7 mouse cellular contexts compared by ENCODE assay signal in the genomic region with DNA sequence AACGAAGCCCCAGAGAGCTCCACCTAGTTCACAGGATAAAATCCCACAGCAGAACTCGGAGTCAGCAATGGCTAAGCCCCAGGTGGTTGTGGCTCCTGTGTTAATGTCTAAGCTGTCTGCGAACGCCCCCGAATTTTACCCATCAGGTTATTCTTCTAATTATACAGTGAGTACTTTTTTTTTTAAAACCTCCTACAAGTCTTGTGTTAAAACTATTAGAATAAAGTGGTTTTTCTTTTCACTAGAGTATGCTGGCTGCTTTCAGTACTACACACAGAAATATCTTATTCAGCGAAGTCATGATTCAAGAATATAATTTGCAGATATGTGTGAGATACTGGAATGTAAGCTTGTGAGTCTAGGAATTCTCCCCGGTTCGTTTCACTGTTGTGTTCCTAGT. TPM values are rescaled to one million over a fixed set of nuclear protein-coding genes. Genes with fewer than 3 reads are reported as not detected.
DNase-seq lines count a peak whose midpoint lies in the region; ATAC-seq and TF ChIP-seq lines count a peak whose summit lies in the region.

No protein-coding gene starts in this region.

- peak overlapping the region; percentile 99 for H3K9ac ChIP-seq in hindbrain, embryonic 12.5 days
- peak overlapping the region; percentile 97 for H3K9ac ChIP-seq in liver, embryonic 13.5 days

- DNase-seq in liver, embryonic 13.5 days, result no peak
- DNase-seq in thymus, postnatal 4 days, result peak; percentile 19
- DNase-seq in layer of hippocampus, adult 11-12 months (ENCODE audit: low spot score), result no peak

- peak overlapping the region; percentile 72 for H3K4me2 ChIP-seq in hindbrain, embryonic 12.5 days (replicated peaks)
- peak overlapping the region; percentile 95 for H3K4me2 ChIP-seq in liver, embryonic 13.5 days

- H3K27me3 ChIP-seq in megakaryocyte, embryonic 14.5 days (replicated peaks), result no peaks in the 10 kb centered on the region
- H3K27me3 ChIP-seq in hindbrain, embryonic 12.5 days, result no peaks in the 10 kb centered on the region
- H3K27me3 ChIP-seq in liver, embryonic 13.5 days, result no peaks in the 10 kb centered on the region

- peaks cover 23% of the 10 kb centered on the region for H3K36me3 ChIP-seq in megakaryocyte, embryonic 14.5 days (replicated peaks; ENCODE audit: low read length)
- peaks cover 3% of the 10 kb centered on the region; the same call in 1 of the 2 replicates for H3K36me3 ChIP-seq in hindbrain, embryonic 12.5 days
- H3K36me3 ChIP-seq in liver, embryonic 13.5 days, result peaks cover 8% of the 10 kb centered on the region; the same call in 1 of the 2 replicates

- 20% methylated on average over 8 of the region's 8 CpGs for WGBS in hindbrain, embryonic 12.5 days
- 34% methylated on average over 8 of the region's 8 CpGs for WGBS in liver, embryonic 13.5 days (ENCODE audit: insufficient replicate concordance)

- TF ChIP-seq POLR2A in cortical plate, adult 2 months (IDR thresholded peaks at IDR 0.05; ENCODE audit: extremely low read depth, insufficient read depth, low read length), result no peak

- no peaks in the 10 kb centered on the region for H3K9me3 ChIP-seq in megakaryocyte, embryonic 14.5 days
- no peaks in the 10 kb centered on the region for H3K9me3 ChIP-seq in hindbrain, embryonic 12.5 days (replicated peaks)
- no peaks in the 10 kb centered on the region for H3K9me3 ChIP-seq in liver, embryonic 13.5 days (replicated peaks)

- H3K27ac ChIP-seq in cortical plate, adult 2 months (ENCODE audit: insufficient read depth, low read length), result no peak overlapping the region
- peak overlapping the region; percentile 98 for H3K27ac ChIP-seq in hindbrain, embryonic 12.5 days
- H3K27ac ChIP-seq in liver, embryonic 13.5 days, result no peak overlapping the region

- TF ChIP-seq CTCF in cortical plate, adult 2 months (IDR thresholded peaks at IDR 0.05; ENCODE audit: extremely low read depth, insufficient read depth, low read length), result no peak

- peaks cover 47% of the 10 kb centered on the region for H3K4me1 ChIP-seq in megakaryocyte, embryonic 14.5 days
- peaks cover 3% of the 10 kb centered on the region; the same call in 1 of the 2 replicates for H3K4me1 ChIP-seq in cortical plate, adult 2 months (ENCODE audit: control insufficient read depth, insufficient read depth, low read length)
- peaks cover 23% of the 10 kb centered on the region for H3K4me1 ChIP-seq in hindbrain, embryonic 12.5 days
- H3K4me1 ChIP-seq in liver, embryonic 13.5 days (replicated peaks), result peaks cover 17% of the 10 kb centered on the region

- peak overlapping the region; percentile 95 for H3K4me3 ChIP-seq in megakaryocyte, embryonic 14.5 days (replicated peaks)
- peak overlapping the region; percentile 70; the same call in 1 of the 2 replicates for H3K4me3 ChIP-seq in cortical plate, adult 2 months (ENCODE audit: insufficient read depth, low read length)
- peak overlapping the region; percentile 99 for H3K4me3 ChIP-seq in hindbrain, embryonic 12.5 days
- H3K4me3 ChIP-seq in liver, embryonic 13.5 days (replicated peaks), result peak overlapping the region; percentile 94

- ATAC-seq in megakaryocyte, adult 5-6 weeks (ENCODE audit: poor library complexity, severe bottlenecking), result no peak
- no peak for ATAC-seq in hindbrain, embryonic 12.5 days (ENCODE audit: low FRiP score)
- no peak for ATAC-seq in liver, embryonic 13.5 days (ENCODE audit: low read depth)

RNA-seq across cellular contexts. Expression of a gene that starts 1.8 kb away (rescaled TPM):
- 10.0 and 21.2 TPM in 2 replicates for polyA plus RNA-seq in megakaryocyte, embryonic 14.5 days (2012; ENCODE audit: insufficient read depth, low replicate concordance)
- 59.1 and 65.9 TPM in 2 replicates for total RNA-seq in megakaryocyte, adult 5-6 weeks (2015)
- 57.1 and 58.9 TPM in 2 replicates for total RNA-seq in megakaryocyte, adult 5-6 weeks (2017)
- polyA plus RNA-seq in cortical plate, adult 2 months (2012; rRNA removed), result 52.6 and 54.8 TPM in 2 replicates
- 139 and 158 TPM in 2 replicates for polyA plus RNA-seq in hindbrain, embryonic 12.5 days (2016; fragmentation: Nextera tagmentation; extraction: Ambion mirVana)
- 25.5 and 29.8 TPM in 2 replicates for polyA plus RNA-seq in liver, embryonic 13.5 days (2015; fragmentation: Nextera tagmentation; extraction: Ambion mirVana)

RNA-seq across cellular contexts. Expression of a gene that starts 32.4 kb away (rescaled TPM):
- polyA plus RNA-seq in megakaryocyte, embryonic 14.5 days (2012; ENCODE audit: insufficient read depth, low replicate concordance), result 2.6 and 2.7 TPM in 2 replicates
- 52.9 and 59.7 TPM in 2 replicates for total RNA-seq in megakaryocyte, adult 5-6 weeks (2015)
- 40.8 and 46.8 TPM in 2 replicates for total RNA-seq in megakaryocyte, adult 5-6 weeks (2017)
- 58.9 and 68.4 TPM in 2 replicates for polyA plus RNA-seq in cortical plate, adult 2 months (2012; rRNA removed)
- 111 and 113 TPM in 2 replicates for polyA plus RNA-seq in hindbrain, embryonic 12.5 days (2016; fragmentation: Nextera tagmentation; extraction: Ambion mirVana)
- 20.4 and 23.6 TPM in 2 replicates for polyA plus RNA-seq in liver, embryonic 13.5 days (2015; fragmentation: Nextera tagmentation; extraction: Ambion mirVana)

RNA-seq across cellular contexts. Expression of a gene that starts 57.7 kb away (rescaled TPM):
- 0.88 TPM in 1 of 2 replicates, not detected in the other for polyA plus RNA-seq in megakaryocyte, embryonic 14.5 days (2012; ENCODE audit: insufficient read depth, low replicate concordance)
- total RNA-seq in megakaryocyte, adult 5-6 weeks (2015), result 3.4 and 7.4 TPM in 2 replicates
- 0.66 and 1.6 TPM in 2 replicates for total RNA-seq in megakaryocyte, adult 5-6 weeks (2017)
- 8.3 and 14.7 TPM in 2 replicates for polyA plus RNA-seq in cortical plate, adult 2 months (2012; rRNA removed)
- 2.8 and 3.4 TPM in 2 replicates for polyA plus RNA-seq in hindbrain, embryonic 12.5 days (2016; fragmentation: Nextera tagmentation; extraction: Ambion mirVana)
- 0.45 and 0.86 TPM in 2 replicates for polyA plus RNA-seq in liver, embryonic 13.5 days (2015; fragmentation: Nextera tagmentation; extraction: Ambion mirVana)

RNA-seq across cellular contexts. Expression of a gene that starts 58.0 kb away (rescaled TPM):
- 1.8 TPM in 1 of 2 replicates, not detected in the other for polyA plus RNA-seq in megakaryocyte, embryonic 14.5 days (2012; ENCODE audit: insufficient read depth, low replicate concordance)
- 1.3 TPM in 1 of 2 replicates, not detected in the other for total RNA-seq in megakaryocyte, adult 5-6 weeks (2015)
- total RNA-seq in megakaryocyte, adult 5-6 weeks (2017), result 0.55 TPM in 1 of 2 replicates, not detected in the other
- 0.84 and 2.3 TPM in 2 replicates for polyA plus RNA-seq in cortical plate, adult 2 months (2012; rRNA removed)
- 1.7 and 2.3 TPM in 2 replicates for polyA plus RNA-seq in hindbrain, embryonic 12.5 days (2016; fragmentation: Nextera tagmentation; extraction: Ambion mirVana)
- polyA plus RNA-seq in liver, embryonic 13.5 days (2015; fragmentation: Nextera tagmentation; extraction: Ambion mirVana), result 0.35 and 0.37 TPM in 2 replicates
